Mouse (Mus musculus): ENCODE data around the gene Tnfrsf17.
A peak's percentile ranks its signal among the peaks of the same experiment; 100 is the strongest.
"Not testable (repeated sequence)": the region's sequence is repeated elsewhere in the genome, so short reads cannot be mapped to it uniquely, and the experiment has no call there.

Gene Tnfrsf17

DNA sequence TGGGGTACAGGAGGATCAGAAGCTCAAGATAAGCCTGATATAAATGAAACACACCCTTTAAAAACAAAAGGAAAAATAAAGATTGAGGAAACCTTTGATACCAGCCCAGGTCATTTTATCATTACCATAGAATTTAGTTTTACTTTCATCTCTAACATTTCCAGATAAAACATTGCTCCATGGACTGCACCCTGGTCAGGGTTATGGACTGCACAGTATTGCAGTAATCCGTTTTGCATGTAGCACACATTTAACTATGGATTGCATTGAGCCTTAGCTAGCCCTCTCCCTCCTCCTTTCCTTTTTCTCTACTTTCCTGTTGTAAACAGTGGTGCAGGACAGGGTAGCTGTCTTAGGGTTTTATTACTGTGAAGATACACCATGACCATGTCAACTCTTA lies 17.4 kb downstream of the Tnfrsf17 start:
- DNase-seq (ENCODE audit: low spot score), result no peak

DNA sequence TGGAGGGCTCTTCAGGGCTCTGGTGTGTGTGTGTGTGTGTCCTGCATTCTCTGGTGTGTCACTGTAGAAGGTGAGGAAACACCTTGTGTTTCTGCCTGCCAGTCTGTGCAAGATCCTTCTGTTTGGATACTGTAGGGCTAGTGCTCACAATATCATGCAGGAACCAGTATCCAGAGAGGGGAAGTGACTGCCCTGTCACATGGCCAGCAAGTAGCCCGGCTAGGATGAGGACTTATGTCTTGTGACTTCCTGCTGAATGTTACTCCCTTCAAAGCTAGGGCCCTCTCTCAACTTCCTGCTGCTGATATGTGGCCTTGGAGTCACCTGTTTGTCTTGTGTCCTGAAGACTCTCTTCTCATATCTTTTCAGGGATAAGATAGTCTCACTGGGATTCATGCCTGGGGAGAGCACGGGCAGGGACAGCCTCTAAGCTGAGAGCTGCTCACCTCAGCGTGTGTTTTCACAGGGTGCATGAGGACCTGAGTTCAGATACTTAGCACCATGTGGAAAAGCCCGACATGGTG lies 29.7 kb downstream of the Tnfrsf17 start:
- no peak for DNase-seq (ENCODE audit: low spot score)

DNA sequence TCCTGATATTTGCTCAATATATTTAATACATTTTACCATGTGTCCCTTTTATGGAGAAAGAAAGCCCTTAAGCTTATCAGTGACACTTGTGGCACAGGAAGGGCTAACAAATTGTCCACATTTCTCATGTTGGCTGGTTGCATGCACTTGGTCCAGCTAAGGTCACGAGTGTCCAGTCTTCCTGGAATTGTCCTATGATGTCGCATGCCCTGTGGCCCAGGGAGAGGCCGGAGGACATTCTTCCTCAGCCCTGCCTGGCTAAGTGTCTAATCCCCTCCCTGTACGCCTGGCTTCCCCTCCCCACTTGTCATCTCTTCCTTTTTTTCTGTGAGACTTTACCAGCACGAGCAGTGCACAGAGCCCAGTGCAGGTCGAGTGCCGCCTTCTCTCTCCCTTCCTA lies 38.3 kb downstream of the Tnfrsf17 start:
- no peak for DNase-seq (ENCODE audit: low spot score)

DNA sequence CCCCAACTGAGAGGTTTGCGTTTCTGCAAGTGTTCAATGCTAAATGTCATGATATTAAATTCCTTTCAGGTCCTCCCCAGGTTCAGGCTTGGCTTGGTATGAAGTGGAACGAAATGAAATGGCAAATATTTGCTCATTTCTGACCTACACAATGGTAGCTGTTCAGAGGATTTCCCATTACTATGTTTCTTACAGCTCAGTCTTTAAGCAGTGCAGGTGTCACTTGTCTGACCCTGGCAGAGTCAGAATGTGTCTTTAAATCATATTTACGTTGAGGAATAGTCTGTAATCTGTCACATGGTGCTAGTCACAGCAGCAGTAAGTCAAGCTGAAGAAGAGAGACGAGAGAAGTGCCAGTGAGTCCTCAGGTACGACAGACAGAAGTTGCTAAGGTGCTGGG lies 45.6 kb downstream of the Tnfrsf17 start:
- no peak for DNase-seq (ENCODE audit: low spot score)

DNA sequence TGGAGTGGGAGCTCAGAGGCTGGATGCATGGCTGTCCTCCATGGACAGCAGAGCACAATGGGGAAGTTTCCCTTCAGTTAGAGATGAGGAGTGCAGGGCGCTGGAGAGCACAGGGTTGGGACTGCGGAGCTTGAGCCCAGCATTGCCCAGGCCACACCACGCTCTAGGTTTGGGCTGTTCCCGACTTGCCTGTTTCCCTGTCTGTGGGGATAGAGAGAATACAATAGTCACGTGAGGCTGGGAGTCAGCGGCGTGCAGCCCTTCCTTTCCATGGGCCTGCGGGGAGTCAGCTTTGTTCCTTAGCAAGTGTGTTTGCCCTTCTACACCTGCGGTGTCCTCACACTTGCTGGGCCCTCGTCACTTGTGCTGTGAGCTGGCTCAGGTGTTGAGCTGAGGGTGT lies 46.3 kb downstream of the Tnfrsf17 start:
- DNase-seq (ENCODE audit: low spot score), result no peak

DNA sequence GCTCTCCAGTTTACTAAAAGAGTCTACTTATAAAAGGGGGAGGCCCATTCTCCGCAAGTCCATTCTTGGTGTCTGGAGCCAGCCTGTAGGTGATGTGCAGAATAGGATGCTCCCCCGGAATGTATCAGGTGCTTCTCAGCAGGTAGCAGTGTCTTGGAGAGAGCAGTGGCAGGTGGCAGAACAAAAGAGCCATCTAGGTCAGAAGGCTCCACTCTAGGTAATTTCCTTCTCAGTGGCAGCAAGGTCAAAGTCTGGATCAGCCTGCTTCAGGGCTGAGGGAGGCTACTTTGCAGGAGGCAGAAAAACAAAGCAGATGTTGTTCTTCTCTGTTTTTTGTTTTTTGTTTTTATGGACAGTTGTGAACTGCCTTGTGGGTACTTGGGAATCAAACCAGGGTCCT lies 47.0 kb downstream of the Tnfrsf17 start:
- not testable (repeated sequence) for DNase-seq (ENCODE audit: low spot score)

DNA sequence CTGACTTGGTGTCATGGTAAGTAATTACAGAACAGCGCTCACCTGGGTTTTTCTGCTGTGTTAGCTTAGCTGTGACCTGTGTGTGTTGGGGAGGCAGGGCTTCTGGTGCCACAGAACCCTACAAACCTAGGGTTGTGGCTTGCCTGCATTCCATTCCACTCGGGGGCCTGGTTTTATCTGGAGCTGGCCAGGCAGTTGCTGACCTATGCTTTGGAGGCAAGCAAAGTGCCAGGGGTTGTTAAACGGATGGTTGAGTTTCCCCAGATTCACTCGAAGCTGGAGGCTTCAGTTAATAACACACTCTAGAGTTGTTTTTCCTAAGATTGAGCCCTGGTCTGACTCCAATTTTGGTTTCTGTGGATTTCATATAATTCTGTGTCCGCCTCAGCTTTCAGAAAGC lies 52.0 kb downstream of the Tnfrsf17 start:
- DNase-seq (ENCODE audit: low spot score), result peak; percentile 67

DNA sequence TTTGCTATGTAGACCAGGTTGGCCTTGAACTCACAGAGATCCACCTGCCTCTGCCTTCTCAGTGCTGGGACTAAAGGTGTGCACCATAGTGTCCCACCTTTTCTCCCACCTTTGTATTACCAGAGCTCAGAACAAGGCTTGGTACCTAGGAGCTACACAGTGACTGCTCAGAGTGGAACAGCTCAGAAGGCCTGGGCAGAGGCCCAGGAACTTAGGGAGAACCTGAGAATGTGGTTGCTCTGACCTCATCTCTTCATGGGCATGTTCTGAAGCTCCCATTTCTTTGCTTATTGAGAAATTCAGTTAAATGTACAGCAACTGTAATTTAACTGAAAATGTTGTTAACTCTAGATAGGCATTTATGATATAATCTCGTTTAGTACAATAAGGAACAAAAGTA lies 53.2 kb downstream of the Tnfrsf17 start:
- DNase-seq (ENCODE audit: low spot score), result no peak

DNA sequence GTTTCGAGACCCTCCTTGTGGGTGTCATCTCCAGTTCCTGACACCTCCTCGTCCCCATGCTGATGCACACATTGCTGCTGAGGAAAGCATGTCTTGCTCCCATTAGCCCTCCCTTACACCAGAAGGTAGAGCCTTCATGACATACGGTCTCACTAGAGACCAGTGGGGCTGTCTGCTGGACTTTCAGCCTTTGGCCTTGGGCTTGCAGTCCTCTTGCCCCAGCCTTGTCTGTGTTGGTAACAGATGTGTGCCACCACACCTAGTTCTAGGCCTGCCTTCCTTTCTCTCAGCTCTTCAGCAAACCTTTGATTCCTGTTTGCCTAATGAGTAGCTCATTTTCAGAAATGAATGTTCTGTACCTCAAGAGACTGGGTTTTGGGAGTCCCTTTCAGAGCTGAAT lies 54.8 kb downstream of the Tnfrsf17 start:
- DNase-seq (ENCODE audit: low spot score), result no peak

DNA sequence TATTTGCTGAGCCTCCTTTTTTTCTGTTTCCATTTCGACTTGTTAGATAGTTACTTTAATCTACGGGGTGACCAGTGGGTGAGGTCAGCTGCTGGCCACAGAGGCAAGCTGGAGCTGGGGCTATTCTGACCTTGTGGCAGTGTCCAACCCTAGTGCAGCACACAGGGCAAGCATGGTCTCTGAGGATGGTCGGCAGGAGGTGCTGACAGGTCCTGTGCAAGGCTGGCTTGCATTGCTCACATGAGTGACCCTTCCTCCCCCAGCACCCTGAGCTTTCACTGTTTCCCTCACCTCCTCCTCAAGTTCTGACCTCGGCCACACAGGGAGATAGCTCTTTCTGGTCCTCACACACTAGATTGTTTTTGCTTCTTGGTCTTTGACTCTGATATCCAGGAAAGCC lies 55.5 kb downstream of the Tnfrsf17 start:
- DNase-seq (ENCODE audit: low spot score), result peak; percentile 14

DNA sequence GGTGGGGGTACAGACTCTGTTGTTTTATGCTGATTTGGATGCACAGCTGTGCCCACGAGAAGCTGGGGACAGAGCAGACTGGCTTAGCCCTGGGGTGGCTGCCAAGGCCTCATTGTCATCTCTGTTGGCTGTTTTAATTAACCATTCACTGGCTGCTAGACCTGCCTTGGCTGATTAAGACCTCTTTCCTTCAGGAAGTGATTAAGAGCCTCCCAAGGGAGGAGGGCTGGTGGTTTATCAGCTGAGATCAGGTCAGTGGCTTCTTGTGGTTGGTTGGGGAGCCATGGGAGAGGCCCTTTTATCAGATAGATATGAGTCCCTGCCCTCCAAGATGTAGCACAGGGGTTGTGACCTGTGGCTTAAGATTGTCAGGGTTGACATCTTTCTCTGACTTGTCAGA lies 56.0 kb downstream of the Tnfrsf17 start:
- peak; percentile 58 for DNase-seq (ENCODE audit: low spot score)
